Mouse (Mus musculus): ENCODE measurements around the gene Ywhag. TPM values are rescaled to one million over a fixed set of nuclear protein-coding genes. Genes with fewer than 3 reads are reported as not detected.

The Ywhag gene
- polyA plus RNA-seq, 1 experiment from 2014 or later = 132 TPM

- peaks cover 13% of the 10 kb centered on the region for H3K27me3 ChIP-seq (ENCODE audit: control insufficient read depth, insufficient read depth, low read length)
- H3K36me3 ChIP-seq (replicated peaks; ENCODE audit: control insufficient read depth, insufficient read depth, low read depth, low read length) = no peaks in the 10 kb centered on the region
- H3K9me3 ChIP-seq (replicated peaks; ENCODE audit: control insufficient read depth, low read length) = no peaks in the 10 kb centered on the region
- no peaks in the 10 kb centered on the region; the same call in 1 of the 2 replicates for H3K4me1 ChIP-seq (ENCODE audit: control insufficient read depth, insufficient read depth, low read length)
- WGBS = 37% methylated on average over 4 of the region's 4 CpGs
- DNase-seq (ENCODE audit: low spot score) (no peak), ATAC-seq (replicated peaks; ENCODE audit: insufficient number of reproducible peaks, low FRiP score, low TSS enrichment, low read depth) (no peak; the same call in 1 of the 2 replicates)
- no peak overlapping the region for H3K4me2 ChIP-seq (ENCODE audit: low read depth, low read length)
- no peak overlapping the region for H3K27ac ChIP-seq (replicated peaks; ENCODE audit: low read depth, low read length)
- no peak overlapping the region for H3K9ac ChIP-seq (replicated peaks; ENCODE audit: low read length)
- H3K4me3 ChIP-seq (ENCODE audit: low read depth, low read length) = no peak overlapping the region
Measured at GRCm38 (mm10) chr5:135890323-135890722, 44.1 kb downstream of the Ywhag start.

DNA sequence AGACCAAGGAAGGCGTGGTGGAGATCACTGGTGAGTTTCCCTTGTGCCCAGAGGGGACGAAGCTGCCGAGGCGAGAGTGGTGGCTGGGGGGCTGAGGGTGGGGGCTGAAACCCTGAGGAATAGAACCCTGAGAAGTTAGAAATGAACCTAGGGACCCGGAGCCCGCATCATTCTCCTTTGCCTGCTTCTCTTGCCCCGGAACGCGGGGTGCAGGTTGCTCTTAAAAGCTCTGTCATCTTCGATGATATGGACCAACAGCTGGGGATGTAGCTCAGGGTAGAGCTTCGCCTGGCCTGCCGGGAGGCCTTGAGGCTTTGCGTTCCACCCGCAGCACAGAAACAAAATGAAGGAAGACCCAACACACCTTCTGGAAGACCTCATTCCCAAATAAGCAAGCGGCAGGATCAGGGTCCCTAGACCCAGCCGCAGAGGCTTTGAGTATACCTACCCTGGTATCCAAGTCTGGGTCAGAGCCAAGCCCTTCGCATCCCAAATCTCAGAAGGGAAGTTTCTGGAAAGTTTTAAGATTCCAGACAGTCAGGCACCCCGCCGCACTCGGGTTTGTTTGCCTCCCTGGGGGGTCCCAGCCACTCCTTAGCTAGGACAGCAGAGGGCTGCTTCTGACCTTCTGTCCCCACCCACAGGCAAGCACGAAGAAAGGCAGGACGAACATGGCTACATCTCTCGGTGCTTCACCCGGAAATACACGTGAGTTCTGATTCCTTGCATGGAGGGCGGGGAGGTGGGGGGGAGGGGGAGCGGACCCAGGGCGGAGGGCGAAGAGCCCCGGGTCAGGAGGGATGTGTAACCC lies 45.8 kb downstream of the Ywhag start:
- no peaks in the 10 kb centered on the region for H3K9me3 ChIP-seq (replicated peaks; ENCODE audit: control insufficient read depth, low read length)
- H3K36me3 ChIP-seq (replicated peaks; ENCODE audit: control insufficient read depth, insufficient read depth, low read depth, low read length) = no peaks in the 10 kb centered on the region
- 0 out of 2 replicates have a peak overlapping the region, but pooled peaks have one; percentile 22 for H3K9ac ChIP-seq (replicated peaks; ENCODE audit: low read length)
- peak; percentile 9 for DNase-seq (ENCODE audit: low spot score)
- peak overlapping the region; percentile 23 for H3K4me3 ChIP-seq (ENCODE audit: low read depth, low read length)
- peaks cover 13% of the 10 kb centered on the region for H3K27me3 ChIP-seq (ENCODE audit: control insufficient read depth, insufficient read depth, low read length)
- H3K4me1 ChIP-seq (ENCODE audit: control insufficient read depth, insufficient read depth, low read length) = no peaks in the 10 kb centered on the region; the same call in 1 of the 2 replicates
- no peak overlapping the region for H3K27ac ChIP-seq (replicated peaks; ENCODE audit: low read depth, low read length)
- peak overlapping the region; percentile 25 for H3K4me2 ChIP-seq (ENCODE audit: low read depth, low read length)
- WGBS = 3% methylated on average over 29 of the region's 30 CpGs
- 0 out of 2 replicates have a peak, but pooled peaks have one; percentile 24 for ATAC-seq (replicated peaks; ENCODE audit: insufficient number of reproducible peaks, low FRiP score, low TSS enrichment, low read depth)

DNA sequence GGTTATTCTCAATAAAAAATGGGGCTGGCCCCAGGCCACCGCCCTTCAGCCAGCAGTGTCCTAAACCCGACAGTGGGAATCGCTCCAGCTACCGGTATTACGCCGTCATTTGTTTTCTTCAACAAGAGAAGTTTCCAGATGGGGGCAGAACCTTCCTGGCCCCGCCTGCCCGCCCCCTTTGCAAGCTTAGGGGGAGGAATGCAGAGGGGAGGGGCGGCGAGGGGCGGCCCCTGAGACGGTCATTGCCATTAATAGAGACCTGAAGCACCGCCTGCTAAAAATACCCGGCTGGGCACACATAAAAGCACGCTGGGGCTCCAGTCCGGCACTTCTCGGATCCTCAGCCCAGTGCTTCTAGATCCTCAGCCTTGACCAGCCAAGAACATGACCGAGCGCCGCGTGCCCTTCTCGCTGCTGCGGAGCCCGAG lies 46.7 kb downstream of the Ywhag start, which contains the start of gene Hspb1:
TSS of gene Hspb1 (plus strand) at position 245 of the 428 bp plus-strand sequence.
- WGBS = 2% methylated on average over 24 of the region's 24 CpGs
- Histone ChIP-seq H3K36me3 (replicated peaks; ENCODE audit: control insufficient read depth, insufficient read depth, low read depth, low read length) (no peaks in the 10 kb centered on the region), H3K4me1 (ENCODE audit: control insufficient read depth, insufficient read depth, low read length) (no peaks in the 10 kb centered on the region; the same call in 1 of the 2 replicates), H3K9me3 (replicated peaks; ENCODE audit: control insufficient read depth, low read length) (no peaks in the 10 kb centered on the region), H3K27ac (replicated peaks; ENCODE audit: low read depth, low read length) (no peak within 1 kb of the TSS), H3K4me3 (ENCODE audit: low read depth, low read length) (peak within 1 kb of the TSS; percentile 23), H3K27me3 (ENCODE audit: control insufficient read depth, insufficient read depth, low read length) (peaks cover 13% of the 10 kb centered on the region), H3K9ac (replicated peaks; ENCODE audit: low read length) (peak within 1 kb of the TSS; percentile 22; the same call in 1 of the 2 replicates), H3K4me2 (ENCODE audit: low read depth, low read length) (peak within 1 kb of the TSS; percentile 42)
- ATAC-seq (replicated peaks; ENCODE audit: insufficient number of reproducible peaks, low FRiP score, low TSS enrichment, low read depth) = no peak
- peak; percentile 59 for DNase-seq (ENCODE audit: low spot score)

- no peak overlapping the region for H3K9ac ChIP-seq (replicated peaks; ENCODE audit: low read length)
- no peak for ATAC-seq (replicated peaks; ENCODE audit: insufficient number of reproducible peaks, low FRiP score, low TSS enrichment, low read depth)
Measured at GRCm38 (mm10) chr5:135884641-135885040, 49.8 kb downstream of the Ywhag start.

DNA sequence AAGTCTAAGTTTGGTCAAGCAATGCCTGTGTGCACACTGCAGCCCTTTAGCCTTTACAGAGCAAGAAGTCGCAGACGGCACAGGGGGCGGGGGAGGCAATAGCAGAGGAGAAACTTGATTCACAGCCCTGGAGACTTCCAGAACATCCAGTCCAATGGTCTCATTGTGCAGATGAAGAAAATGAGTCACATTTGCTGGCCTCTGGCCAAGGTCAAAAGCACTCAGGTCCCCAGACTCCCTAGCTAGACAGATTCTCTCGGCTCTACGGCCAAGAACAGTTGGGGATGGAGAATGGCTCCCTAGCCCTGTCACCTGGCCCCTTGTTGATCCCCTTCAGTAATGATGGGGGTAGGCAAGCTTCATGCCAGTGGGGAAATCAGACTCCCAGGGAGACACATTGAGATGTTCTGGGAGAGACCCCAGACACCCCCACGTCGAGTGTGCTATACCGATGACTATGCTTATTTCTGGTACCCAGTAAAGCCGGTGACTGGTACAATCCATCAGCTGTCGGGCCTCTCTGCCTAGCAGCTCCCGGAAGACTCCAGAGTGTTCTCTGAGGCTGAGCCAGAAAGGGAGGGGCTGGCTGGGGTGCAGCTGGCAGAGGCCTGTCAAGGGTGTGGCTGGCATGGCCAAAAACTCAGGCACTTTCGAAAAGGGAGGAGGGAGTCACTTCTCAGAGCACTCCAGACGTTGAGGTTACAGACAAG lies 54.8 kb downstream of the Ywhag start:
- ATAC-seq (replicated peaks; ENCODE audit: insufficient number of reproducible peaks, low FRiP score, low TSS enrichment, low read depth) (no peak), DNase-seq (ENCODE audit: low spot score) (no peak)
- H3K4me2 ChIP-seq (ENCODE audit: low read depth, low read length) = no peak overlapping the region
- WGBS = 69% methylated on average over 13 of the region's 13 CpGs
- H3K36me3 ChIP-seq (replicated peaks; ENCODE audit: control insufficient read depth, insufficient read depth, low read depth, low read length) = no peaks in the 10 kb centered on the region
- no peaks in the 10 kb centered on the region for H3K27me3 ChIP-seq (ENCODE audit: control insufficient read depth, insufficient read depth, low read length)
- H3K9me3 ChIP-seq (replicated peaks; ENCODE audit: control insufficient read depth, low read length) = no peaks in the 10 kb centered on the region
- H3K4me1 ChIP-seq (ENCODE audit: control insufficient read depth, insufficient read depth, low read length) = no peaks in the 10 kb centered on the region
- no peak overlapping the region for H3K9ac ChIP-seq (replicated peaks; ENCODE audit: low read length)
- no peak overlapping the region for H3K4me3 ChIP-seq (ENCODE audit: low read depth, low read length)
- H3K27ac ChIP-seq (replicated peaks; ENCODE audit: low read depth, low read length) = no peak overlapping the region

More at GRCm38 (mm10) chr5:135884641-135885040, 49.8 kb downstream of the Ywhag start:
- no peak overlapping the region for H3K4me2 ChIP-seq (ENCODE audit: low read depth, low read length)
- 71% methylated on average over 6 of the region's 6 CpGs for WGBS
- no peak for DNase-seq (ENCODE audit: low spot score)
- no peaks in the 10 kb centered on the region; the same call in 1 of the 2 replicates for H3K4me1 ChIP-seq (ENCODE audit: control insufficient read depth, insufficient read depth, low read length)
- H3K36me3 ChIP-seq (replicated peaks; ENCODE audit: control insufficient read depth, insufficient read depth, low read depth, low read length) = no peaks in the 10 kb centered on the region
- no peaks in the 10 kb centered on the region for H3K9me3 ChIP-seq (replicated peaks; ENCODE audit: control insufficient read depth, low read length)
- no peak overlapping the region for H3K27ac ChIP-seq (replicated peaks; ENCODE audit: low read depth, low read length)
- no peak overlapping the region for H3K4me3 ChIP-seq (ENCODE audit: low read depth, low read length)
- peaks cover 8% of the 10 kb centered on the region for H3K27me3 ChIP-seq (ENCODE audit: control insufficient read depth, insufficient read depth, low read length)

- peak overlapping the region; percentile 28 for H3K4me3 ChIP-seq (ENCODE audit: low read depth, low read length)
- 2% methylated on average over 16 of the region's 16 CpGs for WGBS
- H3K9me3 ChIP-seq (replicated peaks; ENCODE audit: control insufficient read depth, low read length) = no peaks in the 10 kb centered on the region
- peak; percentile 86 for DNase-seq (ENCODE audit: low spot score)
- no peaks in the 10 kb centered on the region for H3K36me3 ChIP-seq (replicated peaks; ENCODE audit: control insufficient read depth, insufficient read depth, low read depth, low read length)
- peak overlapping the region; percentile 48 for H3K4me2 ChIP-seq (ENCODE audit: low read depth, low read length)
- H3K27ac ChIP-seq (replicated peaks; ENCODE audit: low read depth, low read length) = no peak overlapping the region
- H3K4me1 ChIP-seq (ENCODE audit: control insufficient read depth, insufficient read depth, low read length) = no peaks in the 10 kb centered on the region
- no peaks in the 10 kb centered on the region for H3K27me3 ChIP-seq (ENCODE audit: control insufficient read depth, insufficient read depth, low read length)
- no peak for ATAC-seq (replicated peaks; ENCODE audit: insufficient number of reproducible peaks, low FRiP score, low TSS enrichment, low read depth)
- H3K9ac ChIP-seq (replicated peaks; ENCODE audit: low read length) = peak overlapping the region; percentile 56
Measured at GRCm38 (mm10) chr5:135877831-135878231, 56.6 kb downstream of the Ywhag start.

- no peak overlapping the region for H3K9ac ChIP-seq (replicated peaks; ENCODE audit: low read length)
- no peaks in the 10 kb centered on the region for H3K27me3 ChIP-seq (ENCODE audit: control insufficient read depth, insufficient read depth, low read length)
- H3K4me3 ChIP-seq (ENCODE audit: low read depth, low read length) = no peak overlapping the region
- H3K36me3 ChIP-seq (replicated peaks; ENCODE audit: control insufficient read depth, insufficient read depth, low read depth, low read length) = no peaks in the 10 kb centered on the region
- peak; percentile 85 for DNase-seq (ENCODE audit: low spot score)
- ATAC-seq (replicated peaks; ENCODE audit: insufficient number of reproducible peaks, low FRiP score, low TSS enrichment, low read depth) = no peak
- H3K4me2 ChIP-seq (ENCODE audit: low read depth, low read length) = no peak overlapping the region; the same call in 1 of the 2 replicates
- no peak overlapping the region for H3K27ac ChIP-seq (replicated peaks; ENCODE audit: low read depth, low read length)
- H3K4me1 ChIP-seq (ENCODE audit: control insufficient read depth, insufficient read depth, low read length) = no peaks in the 10 kb centered on the region
- no peaks in the 10 kb centered on the region for H3K9me3 ChIP-seq (replicated peaks; ENCODE audit: control insufficient read depth, low read length)
- whole genome bisulfite sequencing = 17% methylated on average over 8 of the region's 8 CpGs
Measured at GRCm38 (mm10) chr5:135877180-135877579, 57.2 kb downstream of the Ywhag start.
